Mouse (Mus musculus) stomach, postnatal 0 days (tissue): ENCODE data around the gene Retreg1.

Source experiments
- CTCF ChIP-seq: IDR thresholded peaks from 2 replicates; pipeline ENCODE4 v1.5.1; 2016; ENCODE audit warnings: antibody characterized with exemption, low read depth, mild to moderate bottlenecking, moderate library complexity
- EP300 ChIP-seq: optimal IDR thresholded peaks from 2 replicates; pipeline ENCODE3; 2016; ENCODE audit warnings: antibody characterized with exemption

- peak; percentile 38; the same call in 1 of the 2 replicates for TF ChIP-seq CTCF
- TF ChIP-seq EP300 = no peak
Measured at GRCm38 (mm10) chr15:25940397-25941377, 97.7 kb downstream of the Retreg1 start.
